ENCODE assay signal across 15 mouse cellular contexts in genomic region chr1:80728183-80728582, GRCm38 (mm10). TPM values are rescaled to one million over a fixed set of nuclear protein-coding genes. Genes with fewer than 3 reads are reported as not detected.
DNase-seq lines count a peak whose midpoint lies in the region; ATAC-seq and TF ChIP-seq lines count a peak whose summit lies in the region.
"Had no signal": no experiment of that assay in that cellular context is flagged by ENCODE, and none has a peak within 500 bp of the region (broad histone marks: within the 10 kb centered on the region; RNA-seq: fewer than 3 reads in every experiment).

No protein-coding gene starts in this region.

- no peak overlapping the region for H3K4me2 ChIP-seq in heart, embryonic 11.5 days
- H3K4me2 ChIP-seq: heart, embryonic 15.5 days had no signal

- H3K4me1 ChIP-seq in thymus, adult 2 months (replicated peaks; ENCODE audit: control insufficient read depth, insufficient read depth, low read length), result peaks cover 7% of the 10 kb centered on the region
- no peaks in the 10 kb centered on the region for H3K4me1 ChIP-seq in heart, embryonic 11.5 days (ENCODE audit: control insufficient read depth, insufficient read depth, low read length)
- H3K4me1 ChIP-seq: forebrain, embryonic 10.5 days; heart, embryonic 15.5 days had no signal

- H3K27me3 ChIP-seq in thymus, adult 2 months (ENCODE audit: control insufficient read depth, insufficient read depth, low read length), result no peaks in the 10 kb centered on the region
- H3K27me3 ChIP-seq in heart, embryonic 11.5 days (ENCODE audit: control insufficient read depth, insufficient read depth, low read length), result no peaks in the 10 kb centered on the region
- H3K27me3 ChIP-seq: heart, embryonic 15.5 days had no signal

- 43% methylated on average over 1 of the region's 1 CpGs for WGBS in thymus, adult 2 months
- 47% methylated on average over 1 of the region's 1 CpGs for WGBS in heart, embryonic 11.5 days (ENCODE audit: insufficient replicate concordance)

- no peak for DNase-seq in frontal cortex, postnatal 25 days (ENCODE audit: low spot score in 2 of 2)
- DNase-seq in thymus, adult 2 months, result peak; percentile 55
- DNase-seq in thymus, postnatal 36 days, result no peak
- no peak for DNase-seq in urinary bladder, adult 18-20 months (ENCODE audit: low spot score in 2 of 2)
- no peak for DNase-seq in spleen, adult 12 weeks (ENCODE audit: low spot score)
- DNase-seq: gastrocnemius, postnatal 10 days; kidney, adult 2 months; liver; lung, postnatal 4 days had no signal

- H3K9me3 ChIP-seq in heart, embryonic 11.5 days (replicated peaks; ENCODE audit: control insufficient read depth, low read length), result no peaks in the 10 kb centered on the region
- H3K9me3 ChIP-seq: forebrain, embryonic 10.5 days; heart, embryonic 15.5 days had no signal

- TF ChIP-seq CTCF in thymus, adult 2 months (IDR thresholded peaks at IDR 0.05; ENCODE audit: borderline replicate concordance, control insufficient read depth, extremely low read depth, insufficient read depth, low read length, poor library complexity), result no peak

- no peak overlapping the region for H3K27ac ChIP-seq in thymus, adult 2 months (ENCODE audit: control insufficient read depth, insufficient read depth, low read length)
- H3K27ac ChIP-seq in heart, embryonic 11.5 days (ENCODE audit: low read depth, low read length), result no peak overlapping the region
- H3K27ac ChIP-seq: forebrain, embryonic 10.5 days; heart, embryonic 15.5 days had no signal

- H3K9ac ChIP-seq in heart, embryonic 11.5 days (ENCODE audit: low read depth, low read length), result no peak overlapping the region
- H3K9ac ChIP-seq: heart, embryonic 15.5 days had no signal

- no peak for TF ChIP-seq POLR2A in thymus, adult 2 months (IDR thresholded peaks at IDR 0.05; ENCODE audit: control insufficient read depth, extremely low read depth, insufficient read depth, low read length, poor library complexity)

- ATAC-seq in frontal cortex, adult (ENCODE audit: low TSS enrichment), result peak; percentile 70
- ATAC-seq in inflammation-experienced regulatory T-cells, adult 6 months, result peak; percentile 90
- no peak for ATAC-seq in heart, embryonic 11.5 days (replicated peaks; ENCODE audit: insufficient number of reproducible peaks, low FRiP score, low TSS enrichment)

- no peak overlapping the region for H3K4me3 ChIP-seq in thymus, adult 2 months (ENCODE audit: control insufficient read depth, insufficient read depth, low read length)
- H3K4me3 ChIP-seq in heart, embryonic 11.5 days (ENCODE audit: low read depth, low read length), result no peak overlapping the region
- H3K4me3 ChIP-seq: forebrain, embryonic 10.5 days; heart, embryonic 15.5 days; myocyte had no signal

- H3K36me3 ChIP-seq in thymus, adult 2 months (ENCODE audit: control insufficient read depth, insufficient read depth, low read length), result no peaks in the 10 kb centered on the region
- H3K36me3 ChIP-seq in heart, embryonic 11.5 days (ENCODE audit: control insufficient read depth, insufficient read depth, low read length), result no peaks in the 10 kb centered on the region
- H3K36me3 ChIP-seq: forebrain, embryonic 10.5 days; heart, embryonic 15.5 days had no signal

RNA-seq across cellular contexts. Expression of gene Dock10, which starts 30.1 kb away (rescaled TPM):
- polyA plus RNA-seq in thymus, adult 2 months (2012; rRNA removed), result 32.3 and 36.5 TPM in 2 replicates
- 100 to 1,000 TPM; 102 to 143 (median 138) TPM for polyA plus RNA-seq in inflammation-experienced regulatory T-cells, adult 6 months (2017; shearing (Covaris generic))
- polyA plus RNA-seq in heart, embryonic 11.5 days (2014; fragmentation: Nextera tagmentation; extraction: Ambion mirVana), result 3.6 and 3.7 TPM in 2 replicates
